Mouse (Mus musculus) forebrain, embryonic 14.5 days (tissue): ENCODE measurements around the gene Atxn1. TPM values are rescaled to one million over a fixed set of nuclear protein-coding genes. Genes with fewer than 3 reads are reported as not detected.

Experiments
- ATAC-seq: fragments of 200-750 bp; cut with Nextera tagmentation; 2 replicates; pipeline ENCODE4 v1.8.0; 2017; ENCODE audit warnings: mild to moderate bottlenecking, moderate library complexity
- DNase-seq: peaks from one replicate; pipeline ENCODE4 v3.0.0-alpha.2; 2015; ENCODE audit warnings: low spot score
- H3K27ac ChIP-seq: fragments of 300-500 bp; sonication (generic); 2 replicates; pipeline ENCODE4 v1.5.1; 2014; ENCODE audit warnings: low read depth, mild to moderate bottlenecking, control low read depth, low read length, moderate library complexity
- H3K27me3 ChIP-seq: fragments of 300-500 bp; sonication (generic); replicated peaks from 2 replicates; pipeline ENCODE4 v1.6.1; 2014; ENCODE audit warnings: low read length, control low read depth, mixed read lengths; ENCODE audit not compliant: control insufficient read depth, insufficient read depth
- H3K36me3 ChIP-seq: fragments of 300-500 bp; sonication (generic); 2 replicates; pipeline ENCODE4 v1.6.1; 2014; ENCODE audit warnings: low read length, control low read depth; ENCODE audit not compliant: control insufficient read depth, insufficient read depth
- H3K4me1 ChIP-seq: fragments of 300-500 bp; sonication (generic); 2 replicates; pipeline ENCODE4 v1.6.1; 2014; ENCODE audit warnings: antibody characterized with exemption, low read length, control low read depth; ENCODE audit not compliant: control insufficient read depth, insufficient read depth
- H3K4me2 ChIP-seq: fragments of 300-500 bp; sonication (generic); 2 replicates; pipeline ENCODE4 v1.6.1; 2014; ENCODE audit warnings: mild to moderate bottlenecking, control low read depth, low read length
- H3K4me3 ChIP-seq: fragments of 300-500 bp; sonication (generic); 2 replicates; pipeline ENCODE4 v1.5.1; 2014; ENCODE audit warnings: low read depth, low read length, control low read depth
- H3K9ac ChIP-seq: fragments of 300-500 bp; sonication (generic); 2 replicates; pipeline ENCODE4 v1.6.1; 2014; ENCODE audit warnings: mild to moderate bottlenecking, low read length, control low read depth, moderate library complexity
- H3K9me3 ChIP-seq: fragments of 300-500 bp; sonication (generic); replicated peaks from 2 replicates; pipeline ENCODE4 v1.6.1; 2016; ENCODE audit warnings: low read length, control low read depth, mixed read lengths; ENCODE audit not compliant: control insufficient read depth
- WGBS: fragments of 180-500 bp; shearing (Covaris S2); extraction: QIAGEN DNeasy Blood & Tissue Kit; methylation state at CpG from one replicate; pipeline ENCODE4 v1.1.7; 2014; 5-methylcytosine and 5-hydroxymethylcytosine counted together
- polyA plus RNA-seq: library from polyadenylated mRNA; unstranded; fragments of >200 nt; fragmentation: Nextera tagmentation; extraction: Ambion mirVana; gene quantifications from 2 replicates; pipeline ENCODE4 v1.2.1, GENCODE M21; 2014

Atxn1 gene
- polyA plus RNA-seq, 1 experiment from 2014 or later, result 4.3 TPM

DNA sequence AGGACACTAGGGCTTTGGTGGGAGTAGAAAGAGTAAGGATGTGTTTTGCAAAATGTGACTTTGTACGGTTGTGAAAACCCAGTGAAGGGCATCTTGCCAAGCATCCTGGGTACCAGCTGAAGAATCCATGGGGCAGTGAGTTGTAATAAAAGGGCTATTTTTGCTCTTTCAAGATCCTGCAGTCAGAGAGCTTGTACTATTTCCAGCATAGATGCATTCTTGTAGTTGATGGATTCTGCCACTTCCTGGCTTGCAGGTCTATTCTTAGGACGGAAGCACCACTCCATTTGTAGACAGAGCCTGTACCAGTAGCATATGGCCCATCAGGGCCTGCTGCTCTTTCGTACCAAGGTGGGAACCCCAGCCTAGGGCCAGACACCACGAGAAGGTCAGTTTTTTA, 436.0 kb downstream of the Atxn1 start:
- no peaks in the 10 kb centered on the region for H3K36me3 ChIP-seq
- DNase-seq (no peak), ATAC-seq (no peak)
- H3K4me1 ChIP-seq, result peaks cover 16% of the 10 kb centered on the region
- H3K27ac ChIP-seq, result no peak overlapping the region
- no peak overlapping the region for H3K9ac ChIP-seq
- H3K9me3 ChIP-seq, result no peaks in the 10 kb centered on the region
- H3K4me3 ChIP-seq, result no peak overlapping the region
- 88% methylated on average over 4 of the region's 4 CpGs for WGBS
- no peaks in the 10 kb centered on the region for H3K27me3 ChIP-seq
- H3K4me2 ChIP-seq, result no peak overlapping the region

DNA sequence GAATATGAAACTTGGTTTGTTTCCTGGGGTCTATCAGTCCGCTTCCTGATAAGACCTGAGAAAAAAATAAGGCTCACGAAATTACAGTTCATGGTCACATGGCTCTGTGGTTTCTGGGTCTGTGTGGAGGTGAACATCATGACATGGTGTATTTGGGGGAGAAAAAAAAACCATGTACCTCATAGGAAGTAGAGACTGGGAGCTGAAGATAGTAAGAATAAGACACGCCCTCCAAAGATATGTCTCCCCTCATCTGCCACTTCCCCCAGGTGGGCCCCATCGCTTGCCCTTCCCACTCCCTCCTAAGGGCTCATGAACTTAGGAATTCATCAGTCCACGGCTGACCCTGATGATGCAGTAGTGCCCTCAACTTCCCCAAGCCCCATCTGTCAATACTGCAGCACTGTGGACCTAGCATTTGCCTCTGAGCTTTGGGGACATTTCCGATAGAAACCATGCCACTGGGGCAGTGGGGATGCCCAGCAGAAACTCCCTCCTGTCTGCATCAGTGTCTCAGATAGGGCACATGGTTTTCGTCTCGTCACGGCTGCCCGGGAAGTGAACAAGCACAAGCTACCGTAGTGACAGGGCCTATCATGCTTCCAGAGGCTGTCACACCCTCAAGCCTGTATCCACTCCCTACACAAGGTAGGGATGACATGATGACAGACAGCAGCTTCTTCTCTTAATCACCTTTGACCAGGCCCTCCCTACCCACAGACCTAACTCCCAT, 437.4 kb downstream of the Atxn1 start:
- WGBS, result 92% methylated on average over 11 of the region's 11 CpGs
- Histone ChIP-seq H3K9ac (no peak overlapping the region), H3K4me3 (no peak overlapping the region), H3K4me1 (peaks cover 16% of the 10 kb centered on the region), H3K36me3 (no peaks in the 10 kb centered on the region), H3K27me3 (no peaks in the 10 kb centered on the region), H3K9me3 (no peaks in the 10 kb centered on the region), H3K27ac (no peak overlapping the region), H3K4me2 (no peak overlapping the region)
- DNase-seq (no peak), ATAC-seq (no peak)

DNA sequence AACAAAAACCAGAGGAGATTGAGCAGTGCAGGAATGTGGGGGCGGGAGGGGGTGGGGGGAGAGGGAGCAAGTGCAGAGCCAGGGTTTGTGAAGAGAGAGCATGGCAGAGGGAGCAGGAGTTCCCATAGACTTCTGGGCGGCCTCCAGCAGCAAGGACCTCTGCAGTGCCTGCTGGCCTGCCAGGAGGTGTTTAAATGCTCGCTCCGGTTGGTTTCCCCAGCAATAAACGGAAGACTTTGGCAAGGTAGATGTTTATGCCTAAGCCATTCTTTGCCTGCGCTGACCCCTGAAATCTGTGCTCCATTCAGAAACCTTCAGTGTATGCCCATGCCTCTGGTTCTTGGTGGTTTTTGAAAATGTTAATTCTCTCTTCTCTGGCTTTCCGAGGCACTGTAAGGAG, 438.6 kb downstream of the Atxn1 start:
- no peaks in the 10 kb centered on the region for H3K9me3 ChIP-seq
- no peak overlapping the region for H3K4me2 ChIP-seq
- peaks cover 16% of the 10 kb centered on the region for H3K4me1 ChIP-seq
- no peaks in the 10 kb centered on the region for H3K27me3 ChIP-seq
- H3K36me3 ChIP-seq, result no peaks in the 10 kb centered on the region
- H3K27ac ChIP-seq, result no peak overlapping the region
- DNase-seq (peak; percentile 73), ATAC-seq (peak; percentile 71)
- no peak overlapping the region for H3K4me3 ChIP-seq
- 26% methylated on average over 7 of the region's 7 CpGs for WGBS
- H3K9ac ChIP-seq, result no peak overlapping the region

DNA sequence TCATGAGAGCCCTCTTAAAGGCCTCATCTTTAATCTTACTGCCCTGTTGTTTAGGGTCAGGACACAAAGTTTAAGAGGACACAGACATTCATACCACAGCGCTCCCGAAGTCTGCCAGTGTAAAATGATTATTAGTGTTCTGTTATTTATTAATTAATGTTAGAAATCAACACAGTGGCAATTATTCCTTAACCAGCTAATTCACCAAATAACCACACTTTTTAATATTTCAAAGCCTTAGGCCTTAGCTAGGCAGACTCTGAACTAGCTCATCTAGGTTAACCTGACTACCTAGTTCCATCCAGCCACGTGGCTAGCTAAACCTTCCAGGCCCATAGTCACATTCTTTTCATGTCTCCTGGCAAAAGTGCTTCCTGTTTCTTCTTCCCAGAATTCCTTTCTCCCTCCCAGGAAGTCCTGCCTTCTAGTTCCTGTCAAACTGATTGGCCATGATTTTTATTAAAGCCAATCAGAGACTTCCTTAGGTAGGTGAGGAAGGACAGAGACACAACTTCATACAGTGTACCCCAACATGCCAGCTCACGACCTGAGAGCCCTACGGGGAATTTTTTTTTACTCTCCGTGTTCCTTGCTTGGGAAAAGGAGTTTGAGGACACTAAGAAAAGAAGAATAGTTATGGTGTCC, 439.9 kb downstream of the Atxn1 start:
- Histone ChIP-seq H3K9ac (no peak overlapping the region), H3K9me3 (no peaks in the 10 kb centered on the region), H3K4me3 (no peak overlapping the region), H3K36me3 (no peaks in the 10 kb centered on the region), H3K27me3 (no peaks in the 10 kb centered on the region), H3K4me2 (no peak overlapping the region), H3K27ac (no peak overlapping the region), H3K4me1 (peaks cover 7% of the 10 kb centered on the region)
- WGBS, result 90% methylated on average over 6 of the region's 6 CpGs
- ATAC-seq (no peak), DNase-seq (no peak)

DNA sequence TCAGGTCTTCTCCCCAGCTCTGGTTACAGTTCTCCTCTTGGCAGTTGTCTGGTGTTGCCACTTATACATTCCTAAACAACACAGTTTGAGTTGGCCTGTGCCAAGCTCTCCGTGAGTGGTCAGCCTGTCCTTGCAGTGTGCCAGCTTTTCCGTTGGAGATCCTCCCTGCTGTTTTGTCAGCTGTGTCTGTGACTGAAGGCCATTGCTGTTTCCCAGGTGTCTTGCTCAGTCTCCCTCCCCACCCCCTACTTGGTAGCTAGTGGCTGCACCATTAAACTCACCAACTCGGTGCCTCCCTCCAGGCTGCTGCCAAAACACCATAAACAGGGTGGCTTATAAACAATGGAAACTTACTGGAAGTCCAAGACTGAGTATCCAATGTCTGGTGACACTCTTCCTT, 440.5 kb downstream of the Atxn1 start:
- no peaks in the 10 kb centered on the region for H3K27me3 ChIP-seq
- no peak overlapping the region for H3K27ac ChIP-seq
- ATAC-seq (no peak), DNase-seq (no peak)
- H3K9ac ChIP-seq, result no peak overlapping the region
- H3K9me3 ChIP-seq, result no peaks in the 10 kb centered on the region
- no peak overlapping the region for H3K4me2 ChIP-seq
- WGBS, result 70% methylated on average over 3 of the region's 3 CpGs
- H3K36me3 ChIP-seq, result no peaks in the 10 kb centered on the region
- H3K4me1 ChIP-seq, result peaks cover 7% of the 10 kb centered on the region
- no peak overlapping the region for H3K4me3 ChIP-seq

DNA sequence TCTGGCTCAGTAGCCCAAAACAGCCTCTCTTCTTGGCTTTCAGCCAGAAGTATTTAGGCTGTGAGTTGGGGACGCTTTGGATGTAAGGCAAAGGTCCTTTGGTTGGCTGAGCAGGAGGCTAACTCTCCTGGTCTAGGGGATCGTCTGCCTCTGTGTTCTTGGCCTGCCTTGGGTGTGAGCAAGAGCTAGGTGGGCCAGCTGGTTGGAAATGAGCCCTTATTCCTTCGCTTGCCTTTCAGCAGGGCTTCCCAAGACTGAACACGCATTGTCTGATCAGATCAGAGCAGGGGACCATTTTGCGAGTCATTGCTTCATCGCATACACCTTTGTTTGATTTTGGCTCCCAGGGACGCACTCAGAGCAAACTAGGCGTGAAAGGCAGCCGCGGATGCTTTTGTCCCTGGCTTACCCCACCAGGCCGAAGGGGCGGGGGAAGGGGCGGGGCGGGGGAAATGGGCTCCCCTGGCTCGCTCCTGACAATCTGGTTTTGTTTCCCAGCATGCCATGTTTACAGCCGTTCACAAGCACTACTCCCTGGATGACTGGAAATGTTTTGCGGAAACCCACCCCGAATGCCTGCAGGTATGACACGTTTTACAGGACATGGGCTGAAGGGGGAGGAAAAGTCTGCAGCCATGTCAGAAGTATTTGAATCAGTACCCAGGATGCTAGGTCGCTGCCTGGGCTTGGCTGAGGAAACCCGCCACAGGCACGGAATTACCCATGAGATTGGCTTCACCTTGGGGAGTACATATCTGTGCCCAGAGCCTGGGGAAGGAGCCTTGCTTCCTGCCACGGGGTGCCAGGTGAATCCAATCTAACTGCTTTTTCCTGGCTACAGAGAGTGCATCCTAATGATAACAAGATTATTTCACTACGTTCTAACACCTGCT, 448.1 kb downstream of the Atxn1 start:
- 3% methylated on average over 24 of the region's 24 CpGs for WGBS
- ATAC-seq (peak; percentile 86), DNase-seq (peak; percentile 81)
- Histone ChIP-seq H3K4me2 (peak overlapping the region; percentile 48), H3K36me3 (no peaks in the 10 kb centered on the region), H3K4me3 (peak overlapping the region; percentile 23), H3K27me3 (no peaks in the 10 kb centered on the region), H3K9me3 (no peaks in the 10 kb centered on the region), H3K27ac (peak overlapping the region; percentile 52; the same call in 1 of the 2 replicates), H3K4me1 (peaks cover 19% of the 10 kb centered on the region), H3K9ac (peak overlapping the region; percentile 50)

DNA sequence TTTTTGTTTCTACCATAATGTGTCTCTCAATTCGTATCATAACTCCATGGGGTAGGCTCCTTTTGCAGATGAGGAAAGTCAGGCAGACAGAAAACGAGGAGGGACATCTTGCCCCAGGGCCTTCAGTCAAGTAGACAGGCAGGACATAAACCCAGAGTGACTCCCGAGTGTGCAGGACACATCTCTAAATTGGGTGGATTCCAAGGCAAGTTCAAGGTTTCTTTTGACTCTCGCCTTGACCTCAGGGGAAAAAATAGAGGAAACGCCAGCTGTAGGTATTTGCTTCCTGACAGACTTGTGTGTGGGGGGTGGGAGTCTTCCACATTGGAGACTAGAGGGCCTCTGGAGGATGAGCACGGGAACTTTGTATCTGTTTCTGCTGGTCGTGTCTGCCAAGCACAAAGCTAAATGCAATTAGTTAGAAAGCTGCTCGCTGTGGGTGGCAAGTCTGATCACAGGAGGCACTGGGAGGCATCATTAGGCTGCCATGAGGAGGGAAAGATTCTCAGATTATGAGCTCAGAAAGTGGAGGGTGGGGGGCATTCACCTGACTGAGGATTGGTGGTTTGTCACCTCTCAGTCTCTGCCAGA, 449.9 kb downstream of the Atxn1 start:
- no peak overlapping the region for H3K27ac ChIP-seq
- DNase-seq, result peak; percentile 34
- H3K9me3 ChIP-seq, result no peaks in the 10 kb centered on the region
- H3K36me3 ChIP-seq, result no peaks in the 10 kb centered on the region
- ATAC-seq, result no peak
- no peak overlapping the region for H3K4me2 ChIP-seq
- 44% methylated on average over 8 of the region's 8 CpGs for WGBS
- H3K27me3 ChIP-seq, result no peaks in the 10 kb centered on the region
- peaks cover 19% of the 10 kb centered on the region for H3K4me1 ChIP-seq
- H3K9ac ChIP-seq, result no peak overlapping the region
- no peak overlapping the region for H3K4me3 ChIP-seq

DNA sequence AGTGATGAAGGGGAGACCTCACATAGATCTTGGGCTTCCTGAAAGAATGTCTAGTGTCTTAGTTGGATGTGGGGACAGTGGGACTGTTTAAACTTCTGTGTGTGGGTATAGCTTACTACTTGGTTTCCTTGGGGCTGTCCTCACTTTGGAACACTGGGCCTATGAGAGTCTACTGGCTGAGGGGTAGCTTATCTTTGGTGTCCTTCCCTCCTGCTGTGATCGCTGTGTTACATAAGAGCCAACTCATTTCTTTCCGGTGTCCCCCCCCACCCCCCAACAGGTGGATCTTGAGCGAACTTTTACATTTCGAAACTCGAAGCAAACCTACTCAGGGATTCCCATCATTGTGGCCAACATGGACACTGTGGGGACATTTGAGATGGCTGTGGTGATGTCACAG, 450.7 kb downstream of the Atxn1 start:
- H3K4me2 ChIP-seq, result no peak overlapping the region
- no peaks in the 10 kb centered on the region for H3K36me3 ChIP-seq
- peaks cover 19% of the 10 kb centered on the region for H3K4me1 ChIP-seq
- WGBS, result 88% methylated on average over 5 of the region's 5 CpGs
- H3K27me3 ChIP-seq, result 0 out of 2 replicates have a peak, but pooled peaks cover 5% of the 10 kb centered on the region
- DNase-seq (no peak), ATAC-seq (no peak)
- H3K9ac ChIP-seq, result no peak overlapping the region
- H3K27ac ChIP-seq, result no peak overlapping the region
- H3K9me3 ChIP-seq, result no peaks in the 10 kb centered on the region
- H3K4me3 ChIP-seq, result no peak overlapping the region
